Comparison of ENCODE assay signal across 21 mouse cellular contexts in the genomic region with DNA sequence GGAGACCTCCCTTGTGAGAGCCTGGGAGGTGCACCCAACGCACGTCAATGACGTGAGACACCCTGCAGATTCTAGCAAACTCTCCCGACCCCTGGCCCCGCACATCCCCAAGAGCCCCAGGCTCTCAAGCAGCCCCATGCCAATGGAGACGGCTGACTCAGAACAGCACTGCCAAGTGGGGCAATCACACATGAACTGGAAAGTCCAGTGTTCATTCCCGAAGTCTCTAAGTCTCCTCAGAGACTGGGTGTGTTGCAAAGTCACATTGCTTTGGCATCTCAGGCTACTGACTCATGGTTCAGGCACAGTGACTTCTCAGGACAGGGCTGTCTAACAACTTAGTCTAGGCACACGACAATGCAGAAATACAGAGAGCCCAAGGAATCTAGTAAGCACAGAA.
DNase-seq lines count a peak whose midpoint lies in the region; ATAC-seq lines count a peak whose summit lies in the region.
"Had no signal": no experiment of that assay in that cellular context is flagged by ENCODE, and none has a peak within 500 bp of the region (broad histone marks: within the 10 kb centered on the region; RNA-seq: fewer than 3 reads in every experiment).

No protein-coding gene starts in this region.

- ATAC-seq in heart, embryonic 12.5 days (ENCODE audit: insufficient number of reproducible peaks, low FRiP score) = no peak
- no peak for ATAC-seq in midbrain, embryonic 13.5 days
- ATAC-seq in hindbrain, embryonic 16.5 days = no peak
- ATAC-seq: forebrain, embryonic 15.5 days; intestine, embryonic 16.5 days; liver, postnatal 0 days had no signal

- no peak overlapping the region for H3K27ac ChIP-seq in heart, embryonic 12.5 days (ENCODE audit: poor library complexity, severe bottlenecking)
- H3K27ac ChIP-seq in midbrain, embryonic 13.5 days = no peak overlapping the region
- H3K27ac ChIP-seq in hindbrain, embryonic 16.5 days (ENCODE audit: low read depth, low read length) = no peak overlapping the region
- H3K27ac ChIP-seq: forebrain, embryonic 15.5 days; hindbrain, embryonic 10.5 days; layer of hippocampus, adult 2 months; limb, embryonic 15.5 days had no signal

- no peak overlapping the region for H3K4me3 ChIP-seq in heart, embryonic 12.5 days
- no peak overlapping the region for H3K4me3 ChIP-seq in midbrain, embryonic 13.5 days (replicated peaks)
- no peak overlapping the region for H3K4me3 ChIP-seq in hindbrain, embryonic 16.5 days (ENCODE audit: low read length)
- H3K4me3 ChIP-seq: forebrain, embryonic 15.5 days; hindbrain, embryonic 10.5 days; layer of hippocampus, adult 2 months; limb, embryonic 15.5 days; myocyte had no signal

- H3K9ac ChIP-seq in heart, embryonic 12.5 days = no peak overlapping the region
- no peak overlapping the region for H3K9ac ChIP-seq in midbrain, embryonic 13.5 days (replicated peaks)
- H3K9ac ChIP-seq in hindbrain, embryonic 16.5 days (ENCODE audit: low read depth, low read length) = no peak overlapping the region
- H3K9ac ChIP-seq: forebrain, embryonic 15.5 days; limb, embryonic 15.5 days; liver, postnatal 0 days had no signal

- peak; percentile 68 to 82 for DNase-seq in heart, adult 18-20 months
- peak; percentile 82 for DNase-seq in NIH3T3 (ENCODE audit: low read depth)
- DNase-seq in adrenal gland, postnatal 36 days = peak; percentile 42 to 43
- peak; percentile 36 to 54 for DNase-seq in heart, postnatal 14 days
- DNase-seq: cerebellum, adult 2 months; liver, postnatal 0 days; lung, postnatal 36 days; right cerebral cortex, adult 18-20 months; spleen, adult 18-20 months; thymus, postnatal 36 days had no signal

- peaks cover 4% of the 10 kb centered on the region; the same call in 1 of the 2 replicates for H3K9me3 ChIP-seq in heart, embryonic 12.5 days (replicated peaks)
- H3K9me3 ChIP-seq in midbrain, embryonic 13.5 days = no peaks in the 10 kb centered on the region
- H3K9me3 ChIP-seq in hindbrain, embryonic 16.5 days (ENCODE audit: control insufficient read depth, low read length) = no peaks in the 10 kb centered on the region
- H3K9me3 ChIP-seq: forebrain, embryonic 15.5 days; hindbrain, embryonic 10.5 days; limb, embryonic 15.5 days had no signal

- 84% methylated on average over 8 of the region's 8 CpGs for WGBS in heart, embryonic 12.5 days
- WGBS in midbrain, embryonic 13.5 days = 89% methylated on average over 8 of the region's 8 CpGs
- 88% methylated on average over 8 of the region's 8 CpGs for WGBS in hindbrain, embryonic 16.5 days

- intact Hi-C loops in heart, postnatal 14 days (cut with DNase I) = no loop called here

- no peaks in the 10 kb centered on the region for H3K27me3 ChIP-seq in heart, embryonic 12.5 days (replicated peaks)
- H3K27me3 ChIP-seq in midbrain, embryonic 13.5 days = no peaks in the 10 kb centered on the region
- no peaks in the 10 kb centered on the region for H3K27me3 ChIP-seq in hindbrain, embryonic 16.5 days (replicated peaks; ENCODE audit: control insufficient read depth, insufficient read depth, low read length)
- H3K27me3 ChIP-seq: forebrain, embryonic 15.5 days; limb, embryonic 15.5 days had no signal

- peaks cover 22% of the 10 kb centered on the region for H3K4me1 ChIP-seq in heart, embryonic 12.5 days (replicated peaks)
- no peaks in the 10 kb centered on the region for H3K4me1 ChIP-seq in midbrain, embryonic 13.5 days (replicated peaks)
- no peaks in the 10 kb centered on the region for H3K4me1 ChIP-seq in hindbrain, embryonic 16.5 days (ENCODE audit: control insufficient read depth, insufficient read depth, low read depth, low read length)
- H3K4me1 ChIP-seq: forebrain, embryonic 15.5 days had no signal

- no peak overlapping the region for H3K4me2 ChIP-seq in heart, embryonic 12.5 days
- H3K4me2 ChIP-seq in midbrain, embryonic 13.5 days (replicated peaks) = no peak overlapping the region
- H3K4me2 ChIP-seq in hindbrain, embryonic 16.5 days (ENCODE audit: low read length) = no peak overlapping the region
- H3K4me2 ChIP-seq: forebrain, embryonic 15.5 days; limb, embryonic 15.5 days; midbrain, embryonic 11.5 days had no signal

- H3K36me3 ChIP-seq in heart, embryonic 12.5 days = peaks cover 7% of the 10 kb centered on the region; the same call in 1 of the 2 replicates
- H3K36me3 ChIP-seq in midbrain, embryonic 13.5 days = no peaks in the 10 kb centered on the region; the same call in 1 of the 2 replicates
- no peaks in the 10 kb centered on the region for H3K36me3 ChIP-seq in hindbrain, embryonic 16.5 days (ENCODE audit: control insufficient read depth, insufficient read depth, low read length)
- H3K36me3 ChIP-seq: forebrain, embryonic 15.5 days; G1E had no signal
